Mouse (Mus musculus) MEL (cell line): ENCODE results near the gene Atp23. TPM values are rescaled to one million over a fixed set of nuclear protein-coding genes. Genes with fewer than 3 reads are reported as not detected.

Experiments used
- DNase-seq: peaks from one replicate; pipeline ENCODE4 v3.0.0; 2011; ENCODE audit warnings: low read depth, low spot score
- H3K27ac ChIP-seq: 2 replicates; pipeline ENCODE4 v1.5.1; 2012; ENCODE audit warnings: low read depth, mild to moderate bottlenecking, control low read depth, low read length, moderate library complexity; ENCODE audit not compliant: control insufficient read depth
- H3K27me3 ChIP-seq, 2 experiments: fragments of 150-350 bp in 1 of 2; sonication (generic) in 1 of 2; 2 replicates each; pipeline ENCODE4 v1.6.1; 2012; ENCODE audit warnings: low read length in 2 of 2, mild to moderate bottlenecking in 2 of 2, improper control_type of control experiment in 1 of 2, moderate library complexity in 1 of 2; ENCODE audit not compliant: insufficient read depth in 2 of 2, control insufficient read depth in 1 of 2
- H3K36me3 ChIP-seq, 2 experiments: 2 replicates each; pipeline ENCODE4 v1.6.1; 2012 to 2014; ENCODE audit warnings: low read length in 2 of 2, improper control_type of control experiment in 1 of 2, inconsistent platforms in 1 of 2, mild to moderate bottlenecking in 1 of 2; ENCODE audit not compliant: insufficient read depth in 2 of 2, control insufficient read depth in 1 of 2
- H3K4me1 ChIP-seq, 2 experiments: fragments of 150-350 bp in 1 of 2; sonication (generic) in 1 of 2; 2 replicates each; pipeline ENCODE4 v1.6.1; 2012; ENCODE audit warnings: low read length in 2 of 2, improper control_type of control experiment in 1 of 2, mild to moderate bottlenecking in 1 of 2; ENCODE audit not compliant: insufficient read depth in 2 of 2, control insufficient read depth in 1 of 2
- H3K4me3 ChIP-seq, 2 experiments: fragments of 150-350 bp in 1 of 2; sonication (generic) in 1 of 2; 2 replicates each; pipeline ENCODE4 v1.5.1; 2012; ENCODE audit warnings: low read depth in 2 of 2, low read length in 2 of 2, mild to moderate bottlenecking in 2 of 2, moderate library complexity in 2 of 2, control low read depth in 1 of 2, improper control_type of control experiment in 1 of 2; ENCODE audit not compliant: control insufficient read depth in 1 of 2, insufficient read depth in 1 of 2
- H3K79me2 ChIP-seq: 2 replicates; pipeline ENCODE4 v1.6.1; 2012; ENCODE audit warnings: mild to moderate bottlenecking, low read length, moderate library complexity; ENCODE audit not compliant: control insufficient read depth, poor library complexity, insufficient read depth
- H3K9ac ChIP-seq: 2 replicates; pipeline ENCODE4 v1.6.1; 2012; ENCODE audit warnings: low read depth, mild to moderate bottlenecking, control low read depth, low read length, moderate library complexity; ENCODE audit not compliant: control insufficient read depth, poor library complexity, severe bottlenecking
- H3K9me3 ChIP-seq: fragments of 150-350 bp; sonication (generic); replicated peaks from 2 replicates; pipeline ENCODE4 v1.6.1; 2012; ENCODE audit warnings: mild to moderate bottlenecking, low read length, improper control_type of control experiment, moderate library complexity; ENCODE audit not compliant: insufficient read depth
- CHD1 ChIP-seq: IDR thresholded peaks from 2 replicates; pipeline ENCODE4 v1.6.1; 2012; ENCODE audit warnings: low read depth, mild to moderate bottlenecking, inconsistent platforms, low read length, improper control_type of control experiment
- CHD2 ChIP-seq: IDR thresholded peaks from 2 replicates; pipeline ENCODE4 v1.6.1; 2011; ENCODE audit warnings: low read length, improper control_type of control experiment
- ELF1 ChIP-seq: IDR thresholded peaks from 2 replicates; pipeline ENCODE4 v1.6.1; 2014; ENCODE audit warnings: low read depth, mild to moderate bottlenecking, inconsistent platforms, low read length, improper control_type of control experiment, moderate library complexity
- EP300 ChIP-seq, 2 experiments: IDR thresholded peaks; 2 replicates each; pipeline ENCODE4 v1.6.1; 2011; ENCODE audit warnings: improper control_type of control experiment in 2 of 2, low read length in 2 of 2, low read depth in 1 of 2, mild to moderate bottlenecking in 1 of 2
- HCFC1 ChIP-seq: IDR thresholded peaks from 2 replicates; pipeline ENCODE4 v1.6.1; 2012; ENCODE audit warnings: low read depth, mild to moderate bottlenecking, inconsistent platforms, low read length, improper control_type of control experiment, moderate library complexity
- MAX ChIP-seq: IDR thresholded peaks from 2 replicates; pipeline ENCODE4 v1.6.1; 2011; ENCODE audit warnings: low read length, improper control_type of control experiment
- MAZ ChIP-seq: IDR thresholded peaks from 2 replicates; pipeline ENCODE4 v1.6.1; 2012; ENCODE audit warnings: low read depth, mild to moderate bottlenecking, inconsistent platforms, low read length, improper control_type of control experiment
- MEF2A ChIP-seq: IDR thresholded peaks from 2 replicates; pipeline ENCODE4 v1.6.1; 2014; ENCODE audit warnings: low read depth, mild to moderate bottlenecking, inconsistent platforms, low read length, improper control_type of control experiment; ENCODE audit not compliant: poor library complexity, insufficient replicate concordance, severe bottlenecking; ENCODE audit errors: extremely low read depth
- MXI1 ChIP-seq: IDR thresholded peaks from 2 replicates; pipeline ENCODE4 v1.6.1; 2011; ENCODE audit warnings: mild to moderate bottlenecking, low read depth, low read length, improper control_type of control experiment
- MYC ChIP-seq: IDR thresholded peaks from 2 replicates; pipeline ENCODE4 v1.6.1; 2011; ENCODE audit warnings: low read depth, mild to moderate bottlenecking, low read length, improper control_type of control experiment, moderate library complexity
- NELFE ChIP-seq: IDR thresholded peaks from 2 replicates; pipeline ENCODE4 v1.6.1; 2011; ENCODE audit warnings: low read depth, low read length, improper control_type of control experiment
- NRF1 ChIP-seq: IDR thresholded peaks from 2 replicates; pipeline ENCODE4 v1.6.1; 2014; ENCODE audit warnings: low read depth, mild to moderate bottlenecking, inconsistent platforms, low read length, improper control_type of control experiment, moderate library complexity; ENCODE audit not compliant: poor library complexity, insufficient read depth, severe bottlenecking
- POLR2A ChIP-seq, 2 experiments: IDR thresholded peaks; 2 replicates each; pipeline ENCODE4 v1.6.1; 2011 to 2012; ENCODE audit warnings: low read length in 2 of 2, mild to moderate bottlenecking in 2 of 2, control low read depth in 1 of 2, improper control_type of control experiment in 1 of 2, low read depth in 1 of 2, moderate library complexity in 1 of 2; ENCODE audit not compliant: control insufficient read depth in 1 of 2, insufficient read depth in 1 of 2, poor library complexity in 1 of 2
- POLR2AphosphoS2 ChIP-seq: IDR thresholded peaks from 2 replicates; pipeline ENCODE4 v1.6.1; 2011; ENCODE audit warnings: low read length, improper control_type of control experiment
- RAD21 ChIP-seq: IDR thresholded peaks from 2 replicates; pipeline ENCODE4 v1.6.1; 2011; ENCODE audit warnings: mild to moderate bottlenecking, low read depth, low read length, improper control_type of control experiment
- SIN3A ChIP-seq: IDR thresholded peaks from 2 replicates; pipeline ENCODE4 v1.6.1; 2012; ENCODE audit warnings: low read length, improper control_type of control experiment, inconsistent platforms
- TAL1 ChIP-seq: IDR thresholded peaks from 2 replicates; pipeline ENCODE4 v1.6.1; 2012; ENCODE audit warnings: mild to moderate bottlenecking, inconsistent platforms, low read length, moderate library complexity, mixed read lengths
- TBP ChIP-seq: IDR thresholded peaks from 2 replicates; pipeline ENCODE4 v1.8.0; 2011; ENCODE audit warnings: low read depth, low read length, improper control_type of control experiment
- USF1 ChIP-seq: IDR thresholded peaks from 2 replicates; pipeline ENCODE4 v1.6.1; 2014; ENCODE audit warnings: low read depth, mild to moderate bottlenecking, inconsistent platforms, low read length, improper control_type of control experiment, moderate library complexity
- ZC3H11A ChIP-seq: IDR thresholded peaks from 2 replicates; pipeline ENCODE4 v1.6.1; 2012; ENCODE audit warnings: low read depth, mild to moderate bottlenecking, inconsistent platforms, low read length, improper control_type of control experiment
- ZKSCAN1 ChIP-seq: IDR thresholded peaks from 2 replicates; pipeline ENCODE4 v1.6.1; 2012; ENCODE audit warnings: low read depth, mild to moderate bottlenecking, inconsistent platforms, low read length, improper control_type of control experiment, moderate library complexity
- ZMIZ1 ChIP-seq: IDR thresholded peaks from 2 replicates; pipeline ENCODE4 v1.6.1; 2012; ENCODE audit warnings: low read depth, mild to moderate bottlenecking, inconsistent platforms, low read length, improper control_type of control experiment, moderate library complexity
- polyA plus RNA-seq, 2 experiments: library from polyadenylated mRNA; stranded (reverse) in 1 of 2; unstranded in 1 of 2; fragments of >175 nt in 1 of 2; fragments of >200 nt in 1 of 2; gene quantifications; 2 replicates each; pipeline versions ENCODE4 v1.2.1 to v1.2.4; 2012; ENCODE audit warnings: low replicate concordance in 2 of 2, low read depth in 1 of 2; ENCODE audit not compliant: insufficient read length in 2 of 2, insufficient read depth in 1 of 2, missing spikeins in 1 of 2
- total RNA-seq: library from RNA; depleted of rRNA; stranded (reverse); fragments of 300-350 nt; gene quantifications from 2 replicates; pipeline ENCODE4 v1.2.3, GENCODE M21; 2012

Gene Atp23
- total and polyA plus RNA-seq, 3 experiments, result 23.0 to 26.1 TPM; not detected in 1

DNA sequence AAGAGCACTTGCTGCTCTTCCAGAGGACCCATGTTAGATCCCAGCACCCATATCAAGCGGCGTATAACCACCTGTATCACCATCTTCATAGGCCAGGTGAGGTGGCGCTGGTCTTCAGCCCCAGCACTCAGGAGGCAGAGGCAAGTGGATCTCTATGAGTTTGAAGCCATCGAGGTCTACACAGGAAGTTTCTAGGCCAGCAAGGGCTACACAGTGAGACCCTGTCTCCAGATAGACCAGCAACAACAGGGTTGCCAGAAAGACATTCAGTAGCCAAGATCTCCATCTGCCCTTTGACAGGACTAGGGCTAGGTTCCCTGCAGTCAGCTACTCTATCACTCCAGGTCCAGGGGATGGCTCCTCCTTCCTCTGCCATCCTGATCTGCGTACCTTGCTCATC is 5.7 kb upstream of the Atp23 start:
- H3K79me2 ChIP-seq, result no peaks in the 10 kb centered on the region
- DNase-seq, result no peak
- TF ChIP-seq ZKSCAN1 (no peak), ZC3H11A (no peak), CHD1 (no peak), TAL1 (no peak), MEF2A (no peak), NELFE (no peak), CHD2 (no peak)

DNA sequence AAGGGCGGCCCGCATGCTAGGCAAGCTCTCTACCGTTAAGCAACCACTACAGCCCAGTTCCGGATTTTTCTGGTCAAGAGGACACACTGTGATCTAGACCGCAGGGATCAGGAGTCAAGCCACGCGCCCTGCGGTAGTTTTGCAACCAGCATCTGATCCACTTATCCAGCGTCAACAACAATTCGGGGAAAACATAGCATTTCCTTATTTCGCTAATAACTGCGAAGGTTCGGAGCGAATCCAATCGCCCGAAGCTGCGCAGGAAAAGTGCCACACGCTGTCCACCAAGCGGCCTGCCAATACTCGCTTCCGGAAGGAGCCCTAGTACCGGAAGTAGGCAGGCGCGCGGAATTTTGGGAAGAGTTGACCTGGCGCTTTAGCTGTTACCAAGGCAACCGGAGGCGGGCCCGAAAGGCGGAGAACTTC is 4.5 kb upstream of the Atp23 start:
- peak; percentile 96 for DNase-seq
- peak overlapping the region; percentile 69 to 76 for H3K4me3 ChIP-seq
- H3K79me2 ChIP-seq, result peaks cover 3% of the 10 kb centered on the region
- H3K9me3 ChIP-seq, result no peaks in the 10 kb centered on the region
- H3K4me1 ChIP-seq, result peaks cover 3 to 9% of the 10 kb centered on the region in 2 experiments; a peak in 3 of 4 replicates
- H3K36me3 ChIP-seq, result peaks cover 0 to 12% of the 10 kb centered on the region in 2 experiments; a peak in 2 of 4 replicates
- H3K27ac ChIP-seq, result peak overlapping the region; percentile 82
- peak overlapping the region; percentile 75 for H3K9ac ChIP-seq
- TF ChIP-seq ZKSCAN1 (no peak), HCFC1 (peak; percentile 86), NELFE (peak; percentile 91), TBP (0 out of 2 replicates have a peak, but pooled peaks have one; percentile 50), POLR2AphosphoS2 (peak; percentile 86; the same call in 1 of the 2 replicates), MYC (peak; percentile 24; the same call in 1 of the 2 replicates), ZMIZ1 (peak; percentile 73), MXI1 (peak; percentile 86), POLR2A (IDR thresholded peaks at IDR 0.05; ENCODE audit: control insufficient read depth in 1 of 2, insufficient read depth in 1 of 2, low read depth in 1 of 2, low read length in 2 of 2, poor library complexity in 1 of 2) (peak; percentile 41 to 90; a peak in 2 of 4 replicates), RAD21 (no peak), SIN3A (peak; percentile 94), MAX (0 out of 2 replicates have a peak, but pooled peaks have one; percentile 34), MAZ (no peak), EP300 (IDR thresholded peaks at IDR 0.05; ENCODE audit: low read depth in 1 of 2, low read length in 2 of 2) (no peak), ELF1 (peak; percentile 93), CHD2 (no peak), NRF1 (0 out of 2 replicates have a peak, but pooled peaks have one; percentile 7), USF1 (no peak)
- H3K27me3 ChIP-seq, result no peaks in the 10 kb centered on the region

More for the DNA sequence above, 5.7 kb upstream of the Atp23 start:
- no peak overlapping the region for H3K9ac ChIP-seq
- H3K27ac ChIP-seq, result no peak overlapping the region
- no peaks in the 10 kb centered on the region for H3K9me3 ChIP-seq
- H3K27me3 ChIP-seq, result peaks cover 0 to 8% of the 10 kb centered on the region in 2 experiments; a peak in 3 of 4 replicates
- H3K4me1 ChIP-seq, result peaks cover 3 to 6% of the 10 kb centered on the region in 2 experiments; a peak in 3 of 4 replicates
- no peak overlapping the region for H3K4me3 ChIP-seq
- peaks cover 0 to 9% of the 10 kb centered on the region in 2 experiments; a peak in 2 of 4 replicates for H3K36me3 ChIP-seq
